Mouse (Mus musculus) ovary, postnatal 36 days (tissue): ENCODE data around the gene Sik3.
"Not testable (repeated sequence)": the region's sequence is repeated elsewhere in the genome, so short reads cannot be mapped to it uniquely, and the experiment has no call there.

Source experiments
- DNase-seq: peaks from one replicate; pipeline ENCODE4 v3.0.0; 2022; ENCODE audit warnings: low spot score, mixed read lengths

Gene Sik3

DNA sequence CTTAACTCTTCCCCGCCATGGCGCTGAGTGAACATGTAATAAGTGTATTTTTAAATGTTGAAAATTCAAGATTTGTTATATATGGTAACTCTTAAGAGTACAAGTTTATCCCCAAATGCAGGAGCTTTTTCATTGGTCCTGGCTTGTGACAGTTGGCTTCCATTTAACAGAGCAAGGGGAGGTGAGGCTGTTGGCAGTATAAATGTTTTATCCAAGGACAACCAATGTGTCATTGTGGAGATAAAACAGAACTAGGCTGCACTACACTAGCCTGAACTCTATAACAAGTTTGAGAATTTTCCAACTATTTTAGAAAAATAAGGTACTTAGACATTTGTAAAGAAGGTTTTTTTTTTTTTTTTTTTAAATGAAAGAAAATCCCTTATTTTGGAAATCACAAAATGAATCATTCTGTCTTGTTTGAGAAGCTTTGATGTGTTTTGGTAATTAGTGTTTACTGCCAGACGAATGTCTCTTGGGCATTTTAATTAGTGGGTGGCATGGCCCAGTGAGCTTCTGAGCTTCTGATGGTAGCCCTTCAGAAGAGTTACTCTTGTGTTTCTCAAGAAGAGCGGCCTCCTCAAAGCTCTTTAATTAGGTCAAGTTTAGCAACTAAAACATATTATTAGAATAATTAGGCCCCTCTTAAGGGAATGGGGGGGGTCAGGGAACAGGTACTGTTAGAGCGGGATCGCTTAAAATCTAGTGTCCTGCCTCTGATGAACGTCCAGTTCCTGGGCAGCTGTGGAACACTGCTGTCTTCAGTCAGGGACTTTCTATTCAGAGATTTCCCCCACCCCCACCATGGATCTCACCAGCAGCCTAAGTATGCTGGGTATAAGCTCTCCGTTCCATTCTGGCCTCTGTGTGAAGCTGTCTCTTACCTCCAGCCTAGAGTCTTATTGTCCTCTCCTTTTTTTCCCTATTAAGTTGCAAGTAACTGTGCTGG lies 139.7 kb downstream of the Sik3 start:
- no peak for DNase-seq

DNA sequence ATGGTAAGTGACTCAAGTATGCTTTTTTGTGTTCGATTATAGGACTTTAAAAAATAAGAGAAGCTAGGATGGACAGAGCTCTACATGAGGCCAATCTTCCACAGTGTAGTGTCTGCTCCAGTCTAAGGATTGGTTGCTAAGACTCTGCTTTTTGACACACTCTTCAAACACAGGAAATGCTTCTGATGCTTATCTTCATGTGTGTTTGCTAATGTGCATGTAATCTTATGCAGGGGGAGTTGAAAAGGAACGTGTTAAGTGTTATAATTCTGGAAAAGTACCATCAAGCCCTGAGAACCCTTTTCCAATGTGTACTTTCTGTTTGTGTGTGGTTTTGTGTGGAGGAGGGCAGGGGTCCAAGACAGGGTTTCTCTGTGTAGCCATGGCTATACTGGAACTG lies 141.8 kb downstream of the Sik3 start:
- DNase-seq, result no peak

DNA sequence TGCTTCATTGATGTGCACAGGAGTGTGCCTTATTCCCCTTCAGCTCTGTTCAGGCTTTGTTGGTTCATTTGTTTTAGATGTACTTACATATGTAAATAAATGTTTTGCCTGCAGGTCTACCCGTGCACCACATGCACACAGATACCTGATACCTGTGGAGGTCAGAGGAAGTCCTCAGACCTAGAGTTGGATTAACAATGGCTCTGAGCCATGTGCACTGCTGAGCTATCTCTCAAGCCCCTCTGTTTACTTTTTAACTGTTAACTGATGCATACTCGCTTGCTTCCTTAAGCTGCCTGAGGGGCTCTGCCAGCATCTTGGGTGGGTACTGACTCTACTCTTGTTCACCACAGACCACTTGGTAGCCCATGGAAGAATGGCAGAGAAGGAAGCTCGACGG lies 142.4 kb downstream of the Sik3 start:
- DNase-seq, result no peak

DNA sequence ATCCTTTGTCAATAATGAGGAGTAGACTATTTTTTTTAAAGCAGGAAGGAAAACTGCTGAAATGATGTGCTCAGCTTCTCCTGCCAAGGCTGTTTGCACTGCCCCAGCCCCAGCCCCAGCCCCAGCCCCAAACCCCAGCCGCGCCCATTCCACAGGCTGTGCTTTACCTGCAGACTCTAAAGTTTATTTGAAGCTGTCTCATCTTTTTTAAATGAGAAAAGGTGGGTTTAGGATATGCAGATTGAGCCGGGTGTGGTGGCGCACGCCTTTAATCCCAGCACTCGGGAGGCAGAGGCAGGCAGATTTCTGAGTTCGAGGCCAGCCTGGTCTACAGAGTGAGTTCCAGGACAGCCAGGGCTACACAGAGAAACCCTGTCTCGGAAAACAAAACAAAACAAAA lies 143.2 kb downstream of the Sik3 start:
- DNase-seq, result not testable (repeated sequence)

DNA sequence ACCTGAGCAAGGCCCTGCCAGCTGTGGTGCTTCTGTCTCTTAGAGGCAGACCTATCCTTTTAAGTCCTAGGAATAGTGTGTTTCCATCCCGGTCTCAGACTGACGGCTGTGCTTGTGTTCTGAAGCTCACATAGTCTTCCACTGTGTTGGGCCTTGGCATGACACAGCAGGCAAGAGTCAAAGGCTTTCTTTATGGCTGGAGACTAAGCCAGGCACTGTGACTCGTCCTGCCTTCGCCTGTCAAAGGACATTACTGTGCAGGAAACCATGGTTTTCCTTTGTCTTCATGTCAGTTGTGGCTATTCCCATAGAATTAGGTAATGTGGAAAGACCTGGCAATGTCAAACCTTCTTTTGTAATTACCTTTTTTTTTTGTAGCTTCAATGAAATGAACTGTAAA lies 144.1 kb downstream of the Sik3 start:
- DNase-seq, result no peak

DNA sequence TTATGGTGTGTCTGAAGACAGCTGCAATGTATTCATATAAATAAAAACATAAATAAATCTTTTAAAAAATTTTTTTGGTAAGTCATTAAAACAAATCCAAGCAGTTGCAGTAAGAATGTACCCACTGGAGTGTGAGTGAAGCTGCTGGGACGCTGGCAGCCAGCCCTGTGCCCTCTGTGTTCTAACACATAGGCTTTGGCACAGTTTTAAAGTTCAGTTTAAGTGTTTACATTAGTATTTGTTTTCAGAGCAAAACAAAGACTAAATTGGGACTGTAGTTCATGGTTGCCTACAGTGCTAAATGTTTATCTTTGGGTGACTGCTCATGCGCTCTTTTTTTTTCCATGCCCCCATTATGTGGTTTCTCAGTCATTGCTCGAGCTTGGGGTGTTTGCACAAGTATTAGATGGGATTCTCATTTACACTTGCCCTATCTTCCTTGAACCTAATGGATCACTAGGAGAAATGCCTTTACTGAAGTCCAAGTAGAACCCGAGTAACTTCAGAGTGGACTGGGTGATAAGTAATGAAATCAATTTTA lies 145.7 kb downstream of the Sik3 start:
- peak; percentile 32 for DNase-seq

DNA sequence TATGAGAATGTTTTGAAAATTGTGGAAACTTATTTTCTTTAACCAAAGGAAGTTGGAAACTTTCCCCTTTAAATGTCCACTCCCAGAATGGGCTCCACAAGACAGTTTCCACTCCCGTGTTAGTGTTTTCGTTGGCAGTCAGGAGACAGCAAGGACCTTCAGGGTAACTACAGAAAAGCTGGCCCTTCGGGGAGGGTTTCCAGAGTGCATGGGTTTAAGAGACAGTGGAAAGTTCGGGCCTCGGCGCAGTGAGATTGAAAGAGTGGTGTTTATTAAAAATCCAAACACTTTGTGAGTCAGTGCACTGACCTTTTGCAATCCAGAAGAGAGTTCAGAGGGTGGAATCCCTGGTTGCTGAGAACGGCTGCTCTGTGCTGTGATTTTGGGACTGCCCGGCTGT lies 150.8 kb downstream of the Sik3 start:
- no peak for DNase-seq

DNA sequence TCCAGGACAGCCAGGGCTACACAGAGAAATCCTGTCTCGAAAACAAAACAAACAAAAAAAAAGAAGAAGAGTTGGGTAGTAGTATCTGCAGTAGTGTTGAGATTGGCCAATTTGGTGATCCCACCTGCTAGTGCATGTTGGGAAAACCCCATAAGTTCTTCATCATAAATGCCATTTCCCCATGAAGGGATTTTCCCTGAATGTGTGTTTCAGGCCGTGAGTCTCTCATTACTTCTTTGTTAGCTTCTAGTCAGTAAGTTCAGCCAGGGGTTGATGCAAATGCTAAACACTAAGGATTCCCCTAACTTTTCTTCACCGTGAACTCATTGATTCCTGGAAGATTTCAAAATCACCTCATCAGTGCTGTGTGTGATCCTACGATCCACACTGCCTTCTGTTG lies 156.2 kb downstream of the Sik3 start:
- no peak for DNase-seq

DNA sequence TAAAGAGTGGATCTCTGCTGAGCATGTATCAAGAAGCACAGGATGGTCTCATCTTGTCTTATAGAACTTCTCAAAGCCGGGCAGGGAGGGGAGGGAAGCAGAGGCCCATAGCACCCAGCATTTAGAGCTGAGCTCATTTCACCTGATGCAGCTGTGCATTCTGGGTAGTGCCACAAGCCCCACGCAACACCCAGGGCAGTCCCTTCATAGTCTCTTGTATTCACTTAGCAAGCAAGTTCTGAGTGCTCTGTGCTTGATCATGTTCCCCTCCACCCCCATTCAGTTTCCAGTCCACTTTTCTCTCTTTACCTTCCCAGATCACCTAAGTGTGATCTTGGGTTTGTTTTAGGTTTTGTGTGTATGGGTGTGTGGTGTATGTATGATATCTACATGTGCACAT lies 159.6 kb downstream of the Sik3 start:
- no peak for DNase-seq

DNA sequence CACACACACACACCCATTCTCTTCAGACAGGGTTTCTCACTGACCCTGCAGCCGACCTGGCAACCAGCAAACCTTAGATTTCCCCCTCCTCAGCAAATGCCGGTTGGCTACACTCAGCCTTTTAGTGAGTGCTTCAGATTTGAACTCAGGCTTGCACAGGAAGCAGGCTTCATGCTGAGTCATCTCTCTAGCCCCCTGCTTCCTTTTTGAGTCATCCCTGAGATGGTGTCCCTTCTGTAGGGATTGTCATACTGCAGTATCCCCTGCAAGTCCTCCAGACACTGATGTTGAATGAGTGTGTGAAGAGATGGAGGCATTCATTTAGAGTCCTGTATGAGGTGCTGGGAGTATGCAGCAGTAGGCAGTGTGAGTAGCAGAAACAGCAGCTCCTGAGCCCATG lies 160.3 kb downstream of the Sik3 start:
- no peak for DNase-seq

DNA sequence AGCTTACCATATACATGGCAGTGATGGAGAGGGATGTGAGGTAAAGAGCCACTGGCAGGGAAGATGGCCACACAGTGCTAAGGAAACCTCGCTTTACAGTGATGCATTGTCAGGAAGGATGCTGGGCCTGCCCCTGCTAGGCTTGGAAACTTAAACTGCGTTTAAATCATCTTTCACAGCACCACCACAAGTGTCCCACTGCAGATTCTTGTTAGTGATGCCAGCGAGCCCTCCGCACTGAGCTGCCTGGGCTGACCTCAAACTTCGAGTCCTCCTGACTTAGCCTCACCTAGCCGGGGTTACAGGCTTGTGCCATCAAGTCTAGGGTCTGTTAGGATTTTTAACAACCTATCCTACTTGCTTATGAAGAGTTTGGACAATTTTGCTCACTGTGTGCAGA lies 161.3 kb downstream of the Sik3 start:
- DNase-seq, result no peak

DNA sequence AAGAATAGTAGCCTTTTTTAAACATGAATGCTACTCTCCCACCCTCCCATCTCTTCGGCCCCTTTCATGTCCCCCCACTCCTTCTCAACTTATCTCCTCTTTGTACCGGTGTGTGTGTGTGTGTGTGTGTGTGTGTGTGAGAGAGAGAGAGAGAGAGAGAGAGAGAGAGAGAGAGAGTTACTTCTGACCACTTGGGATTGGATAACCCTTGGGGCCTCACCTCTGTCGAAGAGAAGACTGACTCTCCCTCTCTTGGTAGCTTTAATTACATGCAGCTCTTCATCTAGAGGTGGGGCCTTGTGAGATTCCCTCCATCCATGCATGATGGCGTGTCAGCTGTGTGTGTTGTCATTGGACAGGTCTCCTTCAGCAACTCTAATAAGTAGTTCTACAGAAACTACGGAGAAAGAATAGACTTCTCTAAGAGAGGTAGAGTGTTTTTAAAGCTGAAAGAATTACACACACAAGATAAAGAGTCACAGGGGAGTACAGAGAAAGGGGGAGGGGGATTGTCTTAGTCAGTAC lies 162.2 kb downstream of the Sik3 start:
- DNase-seq, result no peak

DNA sequence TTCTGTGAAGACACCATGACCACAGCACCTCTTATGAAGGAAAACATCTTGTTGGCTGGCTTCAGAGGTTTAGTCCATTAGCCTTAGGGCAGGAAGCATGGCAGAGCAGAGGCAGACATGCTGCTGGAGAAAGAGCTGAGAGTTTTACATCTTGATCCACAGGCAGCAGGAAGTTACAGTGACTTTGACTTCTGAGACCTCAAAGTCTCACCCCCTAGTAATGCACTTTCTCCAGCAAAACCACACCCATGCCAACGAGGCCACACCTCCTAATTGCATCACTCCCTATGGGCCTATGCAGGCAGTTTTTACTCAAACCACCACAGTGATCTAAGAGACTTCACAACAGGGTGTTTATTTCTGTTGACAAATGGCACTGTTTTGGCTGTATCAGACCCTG lies 162.7 kb downstream of the Sik3 start:
- DNase-seq, result no peak

DNA sequence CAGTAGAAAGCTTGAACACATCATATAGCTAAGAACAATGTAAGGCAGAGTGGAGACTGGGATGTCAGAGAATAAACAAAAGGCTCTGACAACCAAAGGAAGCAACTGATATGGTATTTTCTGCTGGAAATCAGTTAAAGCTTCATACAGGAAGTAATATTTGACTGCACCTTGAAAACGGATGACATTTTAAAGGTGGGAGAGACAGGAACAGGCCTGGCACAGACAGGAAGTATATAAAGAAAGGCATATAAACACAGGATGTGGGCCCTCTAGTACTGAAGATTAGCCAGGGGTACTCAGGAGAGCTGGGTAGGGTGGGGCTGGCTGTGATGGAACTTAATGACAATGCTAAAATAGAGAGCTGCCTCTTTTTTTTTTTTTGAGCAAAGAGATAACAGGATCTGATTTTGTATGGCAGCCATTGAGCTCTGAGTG lies 163.3 kb downstream of the Sik3 start:
- DNase-seq, result no peak

DNA sequence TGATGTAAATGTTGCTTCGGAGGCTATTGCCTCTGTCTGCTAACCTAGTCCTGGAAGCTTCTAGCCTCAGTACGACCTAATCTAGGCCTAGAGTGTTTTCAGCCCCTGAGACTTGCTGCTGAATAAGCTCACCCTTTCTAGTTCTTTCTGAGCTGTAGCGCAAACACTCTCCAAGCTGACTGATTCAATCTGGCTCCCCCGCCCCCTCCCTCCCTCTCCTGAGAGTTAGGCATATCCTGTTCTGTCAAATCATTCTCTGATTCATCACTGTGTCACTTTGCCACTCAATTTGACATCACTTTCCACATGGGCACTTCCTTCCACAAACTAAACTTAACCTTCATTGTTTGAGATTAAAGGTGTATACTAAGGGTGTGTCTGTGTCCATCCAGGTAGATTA lies 164.0 kb downstream of the Sik3 start:
- no peak for DNase-seq

DNA sequence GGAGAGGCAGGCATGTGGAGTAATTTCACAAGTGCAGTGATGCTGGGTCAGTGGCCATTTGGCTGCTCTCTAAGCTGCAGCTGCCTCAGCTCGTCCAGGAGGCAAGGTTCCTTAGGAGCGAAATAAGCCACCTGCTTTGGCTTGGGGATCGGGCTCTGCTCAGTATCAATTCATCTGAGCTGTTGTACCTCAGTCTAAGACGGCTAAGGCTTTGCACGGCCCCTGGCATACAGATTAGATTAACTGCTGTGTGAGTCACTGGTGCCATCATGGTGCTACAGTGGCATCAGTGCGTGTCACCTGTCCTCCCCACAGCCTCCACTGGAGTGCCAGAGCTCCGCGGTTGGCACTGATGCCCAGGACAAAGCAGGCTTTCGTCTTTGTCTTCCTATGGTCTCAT lies 166.0 kb downstream of the Sik3 start:
- no peak for DNase-seq

DNA sequence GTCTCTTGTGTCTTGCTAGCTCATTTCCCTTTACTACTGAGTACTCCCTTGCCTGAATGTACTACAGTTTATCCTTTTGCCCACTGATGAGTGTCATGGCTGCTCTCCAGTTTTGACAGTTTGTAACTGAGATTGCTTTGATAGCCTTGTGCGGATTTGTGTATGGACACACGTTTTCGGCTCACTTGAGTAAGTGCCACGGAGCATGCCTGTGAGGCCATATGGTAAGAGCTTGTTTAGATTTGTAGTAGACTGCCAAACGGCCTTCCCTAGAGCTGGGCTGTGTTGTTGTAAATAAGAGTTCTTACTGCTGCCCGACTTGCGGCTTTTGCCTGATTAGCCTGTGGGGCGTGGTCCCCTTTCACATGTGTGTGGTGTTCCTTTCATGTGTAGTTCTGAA lies 168.7 kb downstream of the Sik3 start:
- no peak for DNase-seq

DNA sequence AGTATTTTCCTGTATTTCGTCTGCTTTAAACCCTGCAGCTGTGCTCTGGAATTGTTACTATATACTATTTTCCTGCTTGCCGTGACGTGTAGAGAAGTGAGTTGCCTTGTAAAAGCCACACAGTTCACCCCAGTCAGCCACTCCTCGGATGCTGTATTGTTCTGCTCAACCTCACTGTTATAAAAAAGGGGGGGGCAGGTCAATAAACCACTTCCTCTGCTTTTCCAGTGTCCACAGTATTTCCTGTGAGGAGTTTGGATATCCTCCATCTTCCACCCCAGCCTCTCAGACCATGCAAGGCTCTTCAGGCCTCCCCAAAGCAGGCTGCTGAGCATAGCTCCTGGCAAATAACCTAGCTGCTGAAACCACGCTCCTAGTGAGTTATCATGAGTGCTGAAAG lies 171.9 kb downstream of the Sik3 start:
- DNase-seq, result no peak

DNA sequence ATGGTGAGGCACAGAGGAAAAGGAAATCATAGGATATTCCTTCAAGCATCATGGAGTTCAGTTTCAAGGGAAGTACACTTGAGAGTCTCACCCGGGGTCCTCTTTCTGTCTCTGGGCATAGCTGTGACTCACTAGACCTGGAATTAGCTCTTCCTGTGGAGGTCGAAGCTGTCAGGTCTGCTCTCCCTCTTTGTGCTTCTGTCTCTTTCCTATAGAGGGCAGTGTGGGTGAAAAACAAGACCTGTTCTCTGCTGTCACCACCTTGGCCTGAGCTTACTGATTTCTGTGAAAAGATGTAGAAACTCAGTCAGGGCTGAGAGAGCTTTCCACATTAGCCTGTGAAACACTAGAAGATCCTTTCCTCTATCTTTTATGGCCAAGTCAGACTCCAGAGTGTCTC lies 172.6 kb downstream of the Sik3 start:
- DNase-seq, result no peak

DNA sequence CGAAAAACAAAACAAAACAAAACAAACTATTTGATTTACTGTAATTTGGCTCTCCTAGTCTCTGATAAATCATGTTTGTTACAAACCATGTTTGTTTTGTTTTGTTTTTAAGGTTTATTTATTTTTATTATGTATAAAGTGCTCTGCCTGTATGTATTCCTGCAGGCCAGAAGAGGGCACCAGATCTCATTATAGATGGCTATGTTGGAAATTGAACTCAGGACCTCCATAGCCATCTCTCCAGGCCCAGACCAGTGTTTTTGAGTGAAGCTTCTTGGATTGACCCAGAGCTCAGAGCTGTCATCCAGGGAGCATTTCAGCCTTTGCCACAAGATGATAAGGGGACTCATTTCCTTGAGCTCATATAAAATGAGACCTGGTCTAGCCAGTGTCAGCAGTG lies 173.8 kb downstream of the Sik3 start:
- no peak for DNase-seq

DNA sequence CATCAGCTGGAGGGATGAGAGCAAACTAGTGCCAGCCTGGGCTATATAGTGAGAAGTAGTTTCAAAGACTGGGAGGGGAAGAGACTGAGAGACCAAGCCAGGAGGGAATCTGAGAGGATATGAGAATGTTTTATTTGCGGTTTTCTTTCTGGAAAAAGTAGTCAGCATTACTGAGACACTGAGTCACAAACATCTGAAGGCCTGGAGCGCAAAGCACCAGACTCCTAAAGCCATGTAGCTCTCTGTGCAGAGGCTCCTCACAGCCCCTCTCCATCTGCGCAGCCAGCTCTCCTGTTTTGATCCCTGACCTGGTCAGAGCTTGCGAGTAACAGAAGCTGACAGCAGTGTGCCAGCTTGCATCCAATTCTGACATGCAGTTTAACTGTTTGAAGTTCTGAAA lies 175.8 kb downstream of the Sik3 start:
- no peak for DNase-seq

DNA sequence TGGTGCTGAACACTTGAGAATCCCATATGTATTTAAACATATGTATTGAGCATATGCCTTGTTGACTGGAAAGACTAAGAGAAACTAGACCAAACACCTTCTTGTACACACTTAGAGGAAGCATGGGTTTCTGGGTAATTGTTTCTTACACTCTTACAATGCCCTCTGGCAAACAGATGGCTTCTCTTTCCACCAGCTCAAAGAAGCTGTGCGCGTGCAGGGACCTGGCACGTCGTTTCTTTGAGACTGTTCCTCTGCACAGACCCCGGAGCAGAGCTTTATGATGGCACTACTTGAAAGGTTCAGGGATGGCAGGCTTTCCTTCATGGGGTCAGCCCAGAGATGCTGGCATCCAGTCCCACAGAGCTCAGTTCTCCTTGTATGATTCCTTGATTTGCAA lies 176.3 kb downstream of the Sik3 start:
- DNase-seq, result no peak

DNA sequence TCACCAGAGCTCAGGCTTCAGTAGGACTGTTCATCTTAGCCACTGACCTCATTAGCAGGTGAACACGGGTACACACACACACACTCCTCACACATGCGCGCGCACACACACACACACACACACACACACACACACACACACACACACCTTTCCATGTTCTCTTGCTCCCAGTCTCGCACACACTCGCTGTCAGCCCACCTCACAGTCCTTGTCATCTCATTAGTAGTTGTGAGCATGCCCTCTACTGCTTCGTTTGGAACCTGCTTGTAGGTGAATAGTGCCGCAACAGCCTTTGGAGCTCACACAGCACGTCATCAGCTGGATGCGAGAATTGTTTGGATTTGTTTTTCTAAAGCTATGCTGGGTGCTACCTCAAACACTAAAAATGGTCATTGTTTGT lies 176.8 kb downstream of the Sik3 start:
- no peak for DNase-seq

DNA sequence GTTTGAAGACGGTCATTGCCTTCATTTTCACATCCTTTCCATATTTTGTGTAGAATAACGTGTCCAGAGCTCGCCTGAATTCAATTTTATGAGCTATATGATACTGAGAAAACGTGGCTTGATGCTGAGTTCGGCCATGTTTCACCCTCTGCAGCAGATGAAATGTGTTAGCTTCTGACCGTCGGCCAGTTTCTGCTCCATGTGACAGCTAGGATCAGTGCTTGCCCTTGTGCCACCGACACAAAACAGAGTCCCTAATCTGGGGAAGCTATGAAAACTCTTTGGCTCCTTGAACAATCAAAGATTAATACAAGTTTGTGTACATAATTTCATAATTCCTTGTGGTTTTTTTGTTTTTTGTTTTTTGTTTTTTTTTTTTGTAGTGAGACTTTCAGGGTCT lies 178.6 kb downstream of the Sik3 start:
- no peak for DNase-seq
